Mouse (Mus musculus): ENCODE measurements around the gene Kcnc1.

Kcnc1 gene

DNA sequence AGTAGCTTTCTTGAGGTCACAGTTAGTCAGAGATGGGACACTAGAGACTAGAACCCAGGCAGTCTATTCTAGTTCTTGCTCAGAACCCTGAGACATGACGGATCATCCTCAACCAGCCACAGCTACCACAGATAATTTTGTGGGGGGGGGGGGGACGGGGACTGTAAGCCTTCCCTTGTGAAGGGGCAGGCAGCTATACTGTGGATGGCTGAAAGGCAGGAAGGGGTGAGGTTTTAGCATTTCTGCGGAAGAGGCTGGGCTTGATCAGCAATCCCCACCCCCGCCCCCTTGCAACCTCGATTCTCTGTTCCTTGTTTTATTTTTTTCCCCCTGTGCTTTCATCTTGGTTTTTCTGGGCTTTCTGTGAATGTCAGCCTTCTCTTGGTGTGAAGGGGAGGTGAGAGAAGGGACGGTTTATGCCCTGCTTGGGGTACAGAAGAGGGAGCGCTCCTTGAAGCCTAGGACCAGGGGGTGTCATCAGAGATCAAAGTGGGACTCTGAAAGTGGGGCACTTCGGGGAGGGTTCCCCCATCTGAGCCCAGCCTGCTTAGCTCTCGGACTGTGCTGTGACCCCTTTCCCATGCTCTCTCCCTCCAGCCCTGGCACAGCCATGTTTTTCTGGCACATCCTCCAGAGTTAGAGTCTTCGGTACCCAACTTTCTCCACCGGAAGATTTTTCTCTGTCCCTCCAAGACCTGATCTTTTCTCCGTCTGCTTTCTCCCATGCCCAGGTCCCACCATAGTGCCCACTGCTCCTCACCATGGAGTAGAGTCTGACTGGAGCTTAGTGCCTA lies 2.4 kb upstream of the Kcnc1 start:
- no peak for ATAC-seq (ENCODE audit: insufficient number of reproducible peaks, low FRiP score, low TSS enrichment)

DNA sequence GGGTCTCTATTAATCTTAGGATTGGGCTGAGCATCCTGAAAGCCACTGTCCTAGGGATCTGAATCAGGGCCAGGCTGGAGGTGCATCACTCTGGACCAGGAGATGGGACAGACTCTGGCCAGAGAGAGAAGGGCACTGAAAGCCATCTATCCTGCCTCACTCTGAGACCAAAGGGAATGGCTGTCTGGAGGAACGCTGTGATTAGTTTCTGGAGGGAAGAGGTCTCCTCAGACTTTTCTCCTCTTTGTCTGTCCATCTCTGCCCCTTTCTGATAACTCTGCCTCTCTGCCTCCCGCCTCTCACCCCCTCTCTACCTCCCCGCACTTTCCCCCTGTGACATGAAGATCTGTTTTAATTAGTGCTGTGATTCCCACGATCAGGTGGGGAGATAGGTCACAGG lies 1.4 kb upstream of the Kcnc1 start:
- no peak for ATAC-seq (ENCODE audit: insufficient number of reproducible peaks, low FRiP score, low TSS enrichment)

- no peak for ATAC-seq (ENCODE audit: insufficient number of reproducible peaks, low FRiP score, low TSS enrichment)
Observed at GRCm38 (mm10) chr7:46395571-46395970, 726 bp upstream of the Kcnc1 start.

- ATAC-seq (ENCODE audit: insufficient number of reproducible peaks, low FRiP score, low TSS enrichment), result no peak
Observed at GRCm38 (mm10) chr7:46396928-46397731, 833 bp downstream of the Kcnc1 start.

DNA sequence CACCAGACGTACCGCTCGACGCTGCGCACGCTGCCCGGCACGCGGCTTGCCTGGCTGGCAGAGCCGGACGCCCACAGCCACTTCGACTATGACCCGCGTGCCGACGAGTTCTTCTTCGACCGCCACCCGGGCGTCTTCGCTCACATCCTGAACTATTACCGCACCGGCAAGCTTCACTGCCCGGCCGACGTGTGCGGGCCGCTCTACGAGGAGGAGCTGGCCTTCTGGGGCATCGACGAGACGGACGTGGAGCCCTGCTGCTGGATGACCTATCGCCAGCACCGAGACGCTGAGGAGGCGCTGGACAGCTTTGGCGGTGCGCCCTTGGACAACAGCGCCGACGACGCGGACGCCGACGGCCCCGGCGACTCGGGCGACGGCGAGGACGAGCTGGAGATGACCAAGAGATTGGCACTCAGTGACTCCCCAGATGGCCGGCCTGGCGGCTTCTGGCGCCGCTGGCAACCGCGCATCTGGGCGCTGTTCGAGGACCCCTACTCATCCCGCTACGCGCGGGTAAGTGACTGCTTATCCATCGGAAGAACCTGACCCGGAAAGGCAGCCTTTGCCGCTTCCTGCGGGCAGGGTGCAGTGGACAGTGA lies 1.5 kb downstream of the Kcnc1 start:
- no peak for ATAC-seq (ENCODE audit: insufficient number of reproducible peaks, low FRiP score, low TSS enrichment)

- no peak for ATAC-seq (ENCODE audit: insufficient number of reproducible peaks, low FRiP score, low TSS enrichment)
Observed at GRCm38 (mm10) chr7:46398612-46399011, 2.3 kb downstream of the Kcnc1 start.

DNA sequence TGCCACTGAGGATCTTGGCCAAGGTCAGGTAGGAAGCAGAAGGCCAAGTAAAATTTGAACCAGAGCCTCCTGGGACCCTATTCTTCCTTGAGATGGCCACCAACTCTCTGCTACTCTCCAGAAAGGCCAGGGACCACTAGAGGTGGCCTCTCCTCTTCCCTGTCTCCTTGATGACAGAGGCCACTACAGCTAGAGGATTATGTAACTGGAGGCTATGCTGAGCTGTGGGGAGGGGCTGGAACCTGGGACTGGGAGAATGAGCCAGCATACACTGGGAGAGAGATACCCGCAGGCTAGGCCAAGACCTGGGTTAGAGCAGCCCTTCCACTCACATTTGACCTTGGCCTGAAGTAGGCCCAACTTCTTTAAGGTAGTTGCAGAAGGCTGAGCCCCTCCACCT lies 3.4 kb downstream of the Kcnc1 start:
- no peak for ATAC-seq (ENCODE audit: insufficient number of reproducible peaks, low FRiP score, low TSS enrichment)

DNA sequence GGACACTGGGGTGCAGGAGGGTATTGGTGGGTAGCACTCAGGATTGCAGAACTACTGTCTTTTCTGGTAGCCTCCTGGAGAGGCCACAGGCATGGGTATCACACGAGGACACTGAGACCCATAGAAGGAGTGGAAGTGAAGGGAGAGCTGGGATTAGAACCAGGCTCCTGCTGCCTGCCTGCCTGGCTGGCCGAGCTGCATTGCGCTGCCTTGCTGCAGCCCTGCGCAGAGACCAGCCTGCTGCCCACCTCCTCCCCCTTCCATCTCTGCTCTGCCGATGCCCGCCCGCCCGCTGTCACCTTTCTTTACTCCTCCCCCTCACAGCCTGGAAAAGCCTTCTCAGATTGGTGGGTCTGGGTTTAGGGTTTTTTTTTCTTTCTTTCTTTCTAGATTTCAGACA lies 4.0 kb downstream of the Kcnc1 start:
- ATAC-seq (ENCODE audit: insufficient number of reproducible peaks, low FRiP score, low TSS enrichment), result no peak

- no peak for ATAC-seq (ENCODE audit: insufficient number of reproducible peaks, low FRiP score, low TSS enrichment)
Observed at GRCm38 (mm10) chr7:46401371-46402180, 5.3 kb downstream of the Kcnc1 start.

DNA sequence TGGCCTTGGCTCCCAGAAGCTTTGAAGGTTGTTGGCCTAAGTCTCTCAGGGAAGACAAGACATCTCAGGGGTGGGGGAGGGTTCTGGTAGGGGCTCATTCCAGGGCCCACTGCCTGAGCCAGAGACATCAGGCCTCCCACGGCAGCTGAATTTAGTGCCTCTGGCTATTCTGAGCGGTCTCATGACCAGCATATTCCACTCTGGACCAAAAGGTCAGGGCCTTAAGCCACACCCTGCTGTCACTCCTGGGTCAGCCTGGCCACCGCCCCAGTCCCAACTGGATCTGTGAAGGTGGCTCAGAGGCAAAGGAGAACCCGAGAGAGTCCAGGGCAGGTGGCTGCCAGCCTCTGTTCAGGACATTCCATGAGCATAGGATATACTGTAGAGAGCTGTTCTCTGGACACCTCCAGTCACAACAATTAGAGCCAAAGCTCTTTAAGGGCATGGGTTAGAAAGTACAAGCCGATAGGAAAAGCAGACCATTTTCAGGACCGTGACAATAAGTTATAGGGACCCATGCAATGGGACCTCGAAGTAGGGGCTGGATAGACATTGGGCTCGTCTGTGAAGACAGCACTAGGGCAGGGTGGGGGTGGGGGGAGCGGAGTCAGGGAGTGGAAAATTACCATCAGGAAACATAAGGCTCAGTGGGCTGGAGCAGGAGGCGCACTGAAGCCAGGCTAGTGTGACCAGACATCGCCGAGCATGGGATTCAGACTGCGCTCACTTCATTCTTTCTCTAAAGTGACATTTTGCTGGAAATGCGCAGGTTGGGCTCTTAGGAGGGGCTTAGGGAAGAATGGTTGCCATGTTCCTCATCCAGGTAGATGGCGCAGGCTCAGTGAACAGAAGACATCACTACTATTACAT lies 7.6 kb downstream of the Kcnc1 start:
- peak; percentile 12; the same call in 1 of the 2 replicates for ATAC-seq (ENCODE audit: insufficient number of reproducible peaks, low FRiP score, low TSS enrichment)

DNA sequence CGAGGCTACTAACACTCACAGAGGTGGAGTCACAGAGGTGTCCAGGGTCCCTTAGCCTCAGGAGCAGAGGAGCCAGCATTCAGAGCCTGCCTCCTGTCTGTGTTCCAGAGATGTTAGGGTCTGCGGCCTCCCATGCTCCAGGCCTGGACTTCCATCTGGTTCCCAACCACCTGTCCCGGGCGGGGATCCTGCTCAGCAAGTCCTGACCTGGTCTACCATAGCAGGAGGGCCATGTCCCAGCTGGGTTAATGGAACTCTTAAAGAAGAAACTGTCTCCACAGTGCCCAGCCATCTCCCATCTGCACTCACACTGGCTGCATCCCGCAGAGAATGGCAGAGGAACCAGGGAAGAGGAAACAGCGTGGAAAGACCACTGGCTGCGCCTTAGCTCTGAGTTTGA lies 8.5 kb downstream of the Kcnc1 start:
- no peak for ATAC-seq (ENCODE audit: insufficient number of reproducible peaks, low FRiP score, low TSS enrichment)

GRCm38 (mm10) chr7:46408606-46409005 lies 12.3 kb downstream of the Kcnc1 start:
- ATAC-seq (ENCODE audit: insufficient number of reproducible peaks, low FRiP score, low TSS enrichment), result no peak

- no peak for ATAC-seq (ENCODE audit: insufficient number of reproducible peaks, low FRiP score, low TSS enrichment)
Observed at GRCm38 (mm10) chr7:46409204-46409789, 13.0 kb downstream of the Kcnc1 start.

DNA sequence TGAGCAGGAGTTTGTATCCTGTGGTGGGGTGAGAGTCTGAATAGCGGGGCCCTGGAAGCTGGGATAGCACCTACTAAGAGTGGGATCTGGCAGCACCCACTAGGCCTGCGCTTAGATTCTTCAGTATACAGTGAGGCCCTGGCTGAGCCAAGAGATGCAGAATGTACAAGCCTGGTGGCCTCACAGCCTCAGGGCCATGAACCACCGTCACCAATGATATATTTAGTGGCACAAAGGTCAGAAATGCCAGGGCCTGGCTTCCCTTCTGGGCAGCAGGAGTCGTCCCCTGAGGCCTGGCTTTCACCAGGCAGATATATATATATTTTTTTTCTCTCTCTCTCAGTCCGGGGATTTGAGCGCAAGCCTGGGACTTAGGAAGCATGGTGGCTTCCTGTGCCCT lies 14.4 kb downstream of the Kcnc1 start:
- ATAC-seq (ENCODE audit: insufficient number of reproducible peaks, low FRiP score, low TSS enrichment), result no peak

DNA sequence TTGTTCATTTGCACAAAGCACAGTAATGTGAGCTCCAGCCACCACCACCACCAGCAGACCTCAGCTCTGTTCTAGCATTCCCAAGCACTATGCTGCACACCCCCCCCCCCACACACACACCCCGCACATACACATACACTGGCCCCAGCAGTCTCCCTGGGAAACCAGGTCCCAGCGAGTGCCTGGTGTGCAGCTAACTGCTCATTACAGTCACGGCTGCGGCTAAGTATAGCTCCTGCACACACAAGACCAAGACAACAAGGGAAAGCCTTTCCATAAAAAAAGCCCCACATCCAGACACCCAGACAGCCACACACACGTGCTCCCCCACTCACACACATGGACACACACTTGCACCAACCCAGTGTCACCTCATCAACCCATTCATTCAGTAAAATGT lies 16.5 kb downstream of the Kcnc1 start:
- no peak for ATAC-seq (ENCODE audit: insufficient number of reproducible peaks, low FRiP score, low TSS enrichment)

GRCm38 (mm10) chr7:46413959-46414725 lies 17.8 kb downstream of the Kcnc1 start:
- ATAC-seq (ENCODE audit: insufficient number of reproducible peaks, low FRiP score, low TSS enrichment), result no peak

DNA sequence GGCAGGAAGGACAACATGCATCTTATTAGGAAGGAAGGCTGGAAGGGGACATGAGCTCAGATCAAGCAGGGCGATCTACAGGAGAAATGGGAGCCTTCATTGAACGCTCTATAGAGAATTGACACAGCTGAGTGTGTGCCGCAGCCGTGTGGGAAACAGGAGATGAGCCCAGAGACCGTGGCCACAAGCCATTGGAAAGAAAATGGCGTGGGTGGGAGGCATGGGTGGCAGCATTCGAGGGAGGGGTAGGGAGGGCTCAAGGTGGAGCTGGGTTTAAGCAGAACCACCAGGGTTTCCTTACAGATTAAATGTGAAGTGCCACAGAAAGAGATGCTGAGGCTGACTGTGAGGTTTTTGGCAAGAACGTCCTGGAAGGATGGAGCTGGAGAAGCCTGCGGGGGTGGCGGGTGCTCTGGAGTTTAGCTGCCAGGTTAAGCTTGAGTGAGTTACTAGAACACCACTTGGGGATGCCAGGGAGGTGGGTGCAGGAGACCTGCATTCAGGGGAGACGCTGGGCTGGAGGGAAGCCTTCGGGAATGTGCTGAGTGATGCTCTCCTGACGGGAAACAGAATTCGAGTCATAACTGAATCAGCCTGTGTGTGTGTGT lies 19.6 kb downstream of the Kcnc1 start:
- no peak for ATAC-seq (ENCODE audit: insufficient number of reproducible peaks, low FRiP score, low TSS enrichment)

GRCm38 (mm10) chr7:46417467-46417866 lies 21.2 kb downstream of the Kcnc1 start:
- ATAC-seq (ENCODE audit: insufficient number of reproducible peaks, low FRiP score, low TSS enrichment), result no peak
